Mouse (Mus musculus) MEL-GATA-1-ER (cell line): ENCODE measurements around the gene Ecm1.
A peak's percentile ranks its signal among the peaks of the same experiment; 100 is the strongest.

Source experiments
- DNase-seq: peaks from one replicate; pipeline ENCODE4 v3.0.0-alpha.2; 2012; ENCODE audit warnings: low read depth; ENCODE audit errors: extremely low read depth

The Ecm1 gene

DNA sequence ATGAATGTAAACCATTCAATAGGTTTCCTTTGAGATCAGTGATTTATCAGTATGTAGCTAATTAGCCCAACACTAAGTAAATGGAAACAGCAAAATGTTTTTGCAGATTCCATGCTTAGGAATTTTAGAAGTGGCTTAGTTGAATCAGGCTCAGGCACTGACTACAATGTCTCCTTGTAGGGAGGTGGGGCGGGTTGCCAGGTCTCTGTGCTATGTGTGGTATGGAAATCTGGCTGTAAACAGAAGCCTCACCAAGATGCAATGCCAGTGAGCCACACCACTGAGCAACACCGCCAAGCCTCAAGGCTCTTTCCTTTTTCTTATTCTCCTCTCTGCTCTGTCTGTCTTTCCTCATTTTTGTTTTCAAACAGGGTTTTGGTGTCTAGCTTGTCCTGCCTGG lies 10.5 kb downstream of the Ecm1 start:
- DNase-seq = no peak

GRCm38 (mm10) chr3:95726696-95727358 lies 12.5 kb downstream of the Ecm1 start:
- DNase-seq = no peak

DNA sequence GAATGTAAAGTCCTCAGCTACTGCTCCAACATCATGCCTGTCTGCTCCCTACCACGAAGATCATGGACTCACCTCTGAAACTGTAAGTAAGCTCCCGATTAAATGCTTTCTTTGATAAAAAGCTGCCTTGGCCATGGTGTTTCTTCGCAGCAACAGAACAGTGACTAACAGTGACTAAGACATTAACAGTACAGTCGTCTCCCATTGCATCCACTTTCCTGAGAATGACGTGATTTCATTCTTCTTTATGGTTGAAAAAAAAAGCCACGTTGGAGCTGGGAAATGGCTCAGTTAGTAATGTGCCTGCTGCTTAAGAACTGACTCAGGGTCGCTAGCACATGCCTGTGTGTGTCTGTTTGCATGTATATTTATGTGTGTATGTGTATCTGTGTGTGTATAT lies 13.5 kb downstream of the Ecm1 start:
- DNase-seq = no peak

DNA sequence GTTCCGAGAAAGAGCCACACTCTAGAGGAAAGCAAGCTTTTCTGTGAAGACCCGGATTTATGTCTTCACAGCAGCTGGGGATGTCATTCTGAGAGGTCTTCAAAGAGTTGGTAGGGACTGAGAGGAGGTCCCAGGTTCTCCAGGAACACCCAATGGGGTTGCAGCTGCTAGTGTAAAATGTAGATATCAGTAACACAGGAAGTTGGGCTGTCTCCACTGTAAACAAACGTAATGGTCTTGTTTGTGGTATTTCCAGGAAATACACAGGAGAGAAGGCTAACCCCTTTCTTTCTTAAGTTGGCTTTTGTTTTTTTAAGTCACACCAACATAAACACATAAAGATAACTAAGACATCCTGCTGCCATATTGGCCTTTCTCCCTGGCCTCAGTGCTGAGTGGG lies 17.0 kb downstream of the Ecm1 start:
- DNase-seq = peak; percentile 70

- DNase-seq = no peak
Observed at GRCm38 (mm10) chr3:95718153-95718552, 21.2 kb downstream of the Ecm1 start.

DNA sequence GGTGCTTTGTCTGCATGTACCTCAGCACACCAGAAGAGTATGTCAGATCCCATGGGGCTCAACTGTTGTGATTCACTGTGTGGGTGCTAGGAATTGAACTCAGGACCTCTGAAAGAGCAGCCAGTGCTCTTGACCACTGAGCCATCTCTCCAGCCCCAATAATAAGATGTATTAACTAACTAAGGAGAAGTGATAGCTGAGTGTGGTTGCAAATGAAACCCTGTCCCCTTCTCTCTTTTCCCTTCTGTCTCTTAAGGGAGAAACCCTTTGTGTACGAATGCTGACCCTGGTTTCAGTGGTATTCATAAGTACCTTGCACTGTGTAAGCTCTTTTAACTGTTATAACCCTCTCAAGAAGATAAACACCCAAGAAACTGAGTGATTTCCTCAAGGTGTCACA lies 23.3 kb downstream of the Ecm1 start:
- no peak for DNase-seq

GRCm38 (mm10) chr3:95709967-95710366 lies 29.4 kb downstream of the Ecm1 start:
- DNase-seq = no peak

DNA sequence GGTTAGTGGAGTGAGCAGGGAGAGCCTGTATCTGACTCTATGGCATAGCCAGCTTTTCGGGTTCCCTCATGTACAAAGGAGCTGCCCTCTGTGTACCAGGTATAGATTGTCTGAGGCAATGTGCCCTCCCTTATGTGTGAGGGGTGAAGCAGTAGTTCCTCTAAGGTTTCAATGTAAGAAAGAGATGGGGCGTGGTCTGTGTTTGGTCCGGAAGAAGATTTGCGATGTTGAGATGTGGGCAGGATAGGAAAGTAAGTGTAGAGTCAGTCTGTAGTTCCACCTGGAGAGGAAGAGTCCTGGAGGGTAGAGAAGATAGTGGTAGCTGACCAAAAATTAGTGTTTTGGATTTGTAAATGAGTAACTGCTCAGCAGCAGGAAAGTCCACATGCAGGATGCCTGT lies 30.3 kb downstream of the Ecm1 start:
- no peak for DNase-seq

DNA sequence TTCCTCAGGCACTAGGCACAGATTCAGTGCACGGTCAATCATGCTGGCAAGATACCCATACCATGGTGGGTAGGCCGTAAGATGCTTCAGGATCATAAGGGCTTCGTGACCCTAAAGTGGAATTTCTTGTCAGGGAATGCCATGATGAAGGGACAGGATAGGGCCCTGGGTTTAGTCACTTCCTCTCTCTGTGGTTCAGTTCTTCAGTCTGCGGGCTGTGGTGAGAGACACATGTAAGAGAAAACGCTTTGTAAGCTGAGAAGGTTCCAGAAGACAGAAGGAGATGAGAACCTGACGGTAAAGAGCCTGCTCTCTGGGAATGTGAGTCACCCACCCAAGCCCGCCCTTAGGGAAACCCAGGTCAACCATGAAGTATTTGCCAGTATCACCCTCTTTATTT lies 31.9 kb downstream of the Ecm1 start:
- no peak for DNase-seq

- DNase-seq = no peak
Observed at GRCm38 (mm10) chr3:95706273-95706672, 33.1 kb downstream of the Ecm1 start.

DNA sequence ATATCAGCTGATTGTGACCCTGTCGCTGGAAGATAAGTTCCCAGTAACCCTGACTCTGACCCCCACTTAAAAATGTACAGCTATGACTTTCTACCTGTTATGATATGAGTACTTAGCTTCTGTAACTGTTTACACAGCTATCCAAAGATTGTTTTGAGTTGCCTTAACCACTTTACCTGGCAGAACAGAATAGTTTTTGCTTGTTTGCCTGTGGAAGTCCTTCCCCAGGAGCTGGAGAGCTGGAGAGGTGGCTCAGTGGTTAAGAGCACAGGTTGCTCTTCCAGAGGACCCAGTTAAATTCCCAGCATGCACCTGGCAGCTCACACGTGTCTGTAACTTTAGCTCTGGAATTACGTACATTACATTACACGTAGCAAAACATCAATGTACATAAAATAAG lies 34.8 kb downstream of the Ecm1 start:
- no peak for DNase-seq

DNA sequence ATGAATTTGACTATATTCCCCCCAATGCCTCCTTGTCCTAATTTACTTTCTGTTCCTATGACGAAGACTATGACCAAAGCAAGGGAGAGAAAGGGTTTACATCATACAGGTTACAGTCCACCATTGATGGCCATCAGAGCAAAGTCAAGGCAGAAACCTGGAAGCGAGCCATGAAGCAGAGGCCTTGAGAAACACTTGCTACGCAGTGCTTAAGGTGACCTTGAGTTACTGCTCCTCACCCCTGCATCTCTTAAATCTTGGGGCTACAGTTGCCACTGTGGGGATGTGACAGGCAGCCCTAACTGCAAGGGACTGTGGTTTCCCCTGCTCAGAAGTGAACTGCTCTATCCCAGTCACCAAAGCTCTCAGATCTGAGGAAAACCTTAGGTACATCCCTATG lies 36.1 kb downstream of the Ecm1 start:
- DNase-seq = no peak

- DNase-seq = no peak
Observed at GRCm38 (mm10) chr3:95701877-95702540, 37.4 kb downstream of the Ecm1 start.

DNA sequence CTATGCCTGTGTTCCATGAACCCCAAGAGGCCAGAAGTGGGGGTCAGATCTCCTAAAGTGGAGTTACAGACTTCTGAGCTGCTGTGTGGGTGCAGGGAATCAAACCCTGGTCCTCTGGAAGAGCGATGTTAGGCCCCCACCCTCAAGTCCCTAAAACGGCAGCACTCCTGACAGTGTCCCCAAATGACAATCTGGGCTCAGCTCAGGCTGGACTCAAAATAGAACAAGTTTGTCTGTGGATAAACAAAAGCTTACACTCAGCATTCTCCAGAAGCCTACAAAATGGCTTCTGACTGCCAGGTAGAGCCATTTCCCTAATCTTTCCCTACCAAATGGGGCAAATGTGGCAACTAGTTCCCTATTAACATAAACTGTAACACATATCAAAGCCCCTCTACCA lies 38.3 kb downstream of the Ecm1 start:
- DNase-seq = no peak

- DNase-seq = no peak
Observed at GRCm38 (mm10) chr3:95700233-95700681, 39.1 kb downstream of the Ecm1 start.

- DNase-seq = no peak
Observed at GRCm38 (mm10) chr3:95698286-95698685, 41.1 kb downstream of the Ecm1 start.

- no peak for DNase-seq
Observed at GRCm38 (mm10) chr3:95696360-95696759, 43.0 kb downstream of the Ecm1 start.

GRCm38 (mm10) chr3:95695796-95696195 lies 43.6 kb downstream of the Ecm1 start:
- DNase-seq = no peak

DNA sequence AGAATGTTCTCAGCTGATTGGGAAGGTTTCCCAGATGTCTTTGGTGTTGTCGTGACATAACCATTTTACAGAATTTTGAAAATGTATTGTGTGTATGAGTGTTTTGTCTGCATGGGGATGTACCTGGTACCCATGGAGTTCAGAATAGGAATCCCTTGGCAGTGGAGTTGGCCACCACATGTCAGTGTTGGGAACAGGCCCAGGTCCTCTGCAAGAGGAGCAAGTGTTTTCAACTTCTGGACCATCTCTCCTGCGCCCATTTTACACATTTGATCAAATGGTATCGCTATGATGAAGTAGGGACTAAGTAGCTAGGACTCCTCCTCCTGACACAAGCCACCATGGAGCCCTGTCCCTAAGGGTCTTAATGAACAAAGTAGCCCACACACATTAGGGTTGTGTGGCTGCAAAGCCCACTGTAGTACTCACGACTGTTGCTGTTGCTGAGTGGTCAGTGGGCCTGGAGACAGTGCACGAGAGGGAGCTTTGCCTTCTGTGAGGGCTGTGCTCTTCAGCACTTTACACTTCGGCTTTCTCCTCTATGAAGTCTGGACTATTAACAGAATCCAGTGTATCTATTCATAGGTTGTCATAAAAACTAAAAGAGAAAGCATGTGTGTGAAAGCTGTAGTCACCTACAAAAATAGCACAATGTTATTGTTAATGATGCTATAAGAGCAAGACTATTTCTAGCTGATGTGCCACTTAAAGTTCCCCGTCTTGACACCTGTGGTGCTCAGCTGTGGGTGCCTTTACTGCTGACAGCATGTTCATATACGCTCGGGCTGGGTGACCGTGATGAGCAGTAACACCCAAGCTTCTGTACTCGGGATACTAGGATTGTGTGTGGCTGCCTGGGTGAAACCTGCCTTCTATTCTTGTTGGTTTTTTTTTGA lies 44.3 kb downstream of the Ecm1 start:
- no peak for DNase-seq

DNA sequence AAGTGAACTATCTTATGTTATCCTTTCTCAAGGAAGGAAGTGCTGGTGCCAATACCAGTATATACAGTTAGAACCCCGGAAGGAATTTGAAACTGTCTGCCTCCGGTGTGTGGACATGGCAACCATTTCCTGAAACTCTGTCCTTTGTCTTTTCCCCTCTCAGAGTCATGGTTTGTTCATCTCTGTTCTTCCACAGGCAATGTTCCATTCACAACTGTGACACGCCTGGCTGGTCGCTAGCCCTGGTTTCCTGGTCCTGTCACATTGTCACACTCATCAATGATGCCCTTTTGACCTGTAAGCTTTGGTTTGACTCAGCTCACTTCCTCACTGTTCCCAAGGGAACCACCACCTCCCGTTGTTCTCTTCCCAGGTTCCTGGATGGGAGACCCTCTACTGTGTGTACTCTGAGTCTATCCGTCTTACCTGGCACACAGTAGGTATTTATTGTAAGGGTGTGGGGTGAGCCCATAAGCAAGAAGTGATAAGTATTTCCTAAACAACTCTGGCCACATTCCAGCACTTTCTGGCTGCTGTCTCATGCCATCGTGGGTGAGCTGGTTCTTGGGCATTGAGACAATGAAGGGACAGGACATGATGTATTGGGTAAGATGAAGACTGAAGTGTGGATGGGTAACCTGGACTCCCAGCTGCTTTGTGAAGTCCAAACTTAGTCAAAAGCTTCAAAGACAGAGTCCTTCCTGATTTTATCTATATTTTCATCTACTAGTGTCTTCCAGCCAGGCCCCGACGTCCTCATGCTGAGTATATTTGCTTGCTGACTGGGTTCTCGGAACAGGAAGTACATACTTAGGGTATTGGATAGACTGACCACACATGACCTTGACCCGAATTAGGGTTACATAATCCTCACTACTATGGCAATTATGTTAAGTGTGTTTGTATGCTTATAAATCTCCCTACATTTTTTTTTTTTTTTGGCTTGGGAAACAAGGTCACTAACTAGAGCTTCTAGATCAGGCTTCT lies 45.3 kb downstream of the Ecm1 start:
- DNase-seq = no peak

GRCm38 (mm10) chr3:95692677-95693076 lies 46.7 kb downstream of the Ecm1 start:
- no peak for DNase-seq
